Mouse (Mus musculus): ENCODE results near the gene Grik4. TPM values are rescaled to one million over a fixed set of nuclear protein-coding genes. Genes with fewer than 3 reads are reported as not detected.
A peak's percentile ranks its signal among the peaks of the same experiment; 100 is the strongest.

The Grik4 gene
- polyA plus RNA-seq, 1 experiment from 2014 or later: 1.6 TPM

- 0 out of 2 replicates have a peak, but pooled peaks cover 2% of the 10 kb centered on the region for H3K27me3 ChIP-seq (ENCODE audit: control insufficient read depth, insufficient read depth, low read length)
- H3K36me3 ChIP-seq (ENCODE audit: control insufficient read depth, insufficient read depth, low read length): no peaks in the 10 kb centered on the region
- H3K9ac ChIP-seq (ENCODE audit: low read depth, low read length): no peak overlapping the region
- no peaks in the 10 kb centered on the region for H3K9me3 ChIP-seq (ENCODE audit: control insufficient read depth, low read length)
- DNase-seq (ENCODE audit: low spot score) (peak; percentile 44), ATAC-seq (ENCODE audit: low FRiP score) (no peak)
- H3K4me1 ChIP-seq (replicated peaks; ENCODE audit: control insufficient read depth, insufficient read depth, low read length): no peaks in the 10 kb centered on the region
- no peak overlapping the region for H3K4me2 ChIP-seq (replicated peaks; ENCODE audit: low read depth, low read length)
- 49% methylated on average over 7 of the region's 7 CpGs for WGBS
- no peak overlapping the region for H3K4me3 ChIP-seq (ENCODE audit: low read depth, low read length)
- no peak overlapping the region for H3K27ac ChIP-seq (ENCODE audit: low read depth, low read length)
Measured at GRCm38 (mm10) chr9:42920190-42920589, 24.1 kb downstream of the Grik4 start.

DNA sequence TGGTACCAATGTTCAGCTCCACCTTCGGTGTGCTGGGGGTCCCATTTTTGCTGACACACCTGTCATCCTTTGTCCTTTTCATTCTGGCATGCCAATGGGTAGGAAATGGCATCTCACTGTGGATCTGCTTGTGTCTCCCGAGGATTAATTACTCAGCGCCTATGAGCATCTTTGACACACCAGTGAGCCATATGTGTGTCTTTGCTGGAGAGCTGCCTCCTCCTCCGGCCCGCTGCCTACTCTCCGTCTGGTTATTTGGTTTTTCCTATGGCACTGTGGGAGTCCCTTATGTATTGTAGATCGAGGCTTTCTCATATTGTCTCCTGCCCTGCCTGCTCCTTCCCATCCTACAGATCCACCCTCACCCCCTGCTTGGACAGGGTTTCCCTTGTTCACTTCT, 26.4 kb downstream of the Grik4 start:
- no peak for DNase-seq (ENCODE audit: low spot score)
- H3K9ac ChIP-seq (ENCODE audit: low read depth, low read length): no peak overlapping the region
- 78% methylated on average over 7 of the region's 7 CpGs for WGBS
- no peaks in the 10 kb centered on the region for H3K36me3 ChIP-seq (ENCODE audit: control insufficient read depth, insufficient read depth, low read length)
- ATAC-seq (ENCODE audit: low FRiP score): no peak
- no peak overlapping the region for H3K27ac ChIP-seq (ENCODE audit: low read depth, low read length)
- no peak overlapping the region for H3K4me2 ChIP-seq (replicated peaks; ENCODE audit: low read depth, low read length)
- H3K4me1 ChIP-seq (replicated peaks; ENCODE audit: control insufficient read depth, insufficient read depth, low read length): no peaks in the 10 kb centered on the region
- no peak overlapping the region for H3K4me3 ChIP-seq (ENCODE audit: low read depth, low read length)
- H3K27me3 ChIP-seq (ENCODE audit: control insufficient read depth, insufficient read depth, low read length): 0 out of 2 replicates have a peak, but pooled peaks cover 2% of the 10 kb centered on the region
- H3K9me3 ChIP-seq (ENCODE audit: control insufficient read depth, low read length): no peaks in the 10 kb centered on the region

- Histone ChIP-seq H3K9ac (ENCODE audit: low read depth, low read length) (no peak overlapping the region), H3K36me3 (ENCODE audit: control insufficient read depth, insufficient read depth, low read length) (no peaks in the 10 kb centered on the region), H3K27me3 (ENCODE audit: control insufficient read depth, insufficient read depth, low read length) (no peaks in the 10 kb centered on the region), H3K4me2 (replicated peaks; ENCODE audit: low read depth, low read length) (no peak overlapping the region), H3K4me3 (ENCODE audit: low read depth, low read length) (no peak overlapping the region), H3K4me1 (replicated peaks; ENCODE audit: control insufficient read depth, insufficient read depth, low read length) (peaks cover 4% of the 10 kb centered on the region; the same call in 1 of the 2 replicates), H3K9me3 (ENCODE audit: control insufficient read depth, low read length) (no peaks in the 10 kb centered on the region), H3K27ac (ENCODE audit: low read depth, low read length) (no peak overlapping the region)
- ATAC-seq (ENCODE audit: low FRiP score) (no peak), DNase-seq (ENCODE audit: low spot score) (no peak)
- 92% methylated on average over 2 of the region's 2 CpGs for WGBS
Measured at GRCm38 (mm10) chr9:42913201-42913600, 31.1 kb downstream of the Grik4 start.

DNA sequence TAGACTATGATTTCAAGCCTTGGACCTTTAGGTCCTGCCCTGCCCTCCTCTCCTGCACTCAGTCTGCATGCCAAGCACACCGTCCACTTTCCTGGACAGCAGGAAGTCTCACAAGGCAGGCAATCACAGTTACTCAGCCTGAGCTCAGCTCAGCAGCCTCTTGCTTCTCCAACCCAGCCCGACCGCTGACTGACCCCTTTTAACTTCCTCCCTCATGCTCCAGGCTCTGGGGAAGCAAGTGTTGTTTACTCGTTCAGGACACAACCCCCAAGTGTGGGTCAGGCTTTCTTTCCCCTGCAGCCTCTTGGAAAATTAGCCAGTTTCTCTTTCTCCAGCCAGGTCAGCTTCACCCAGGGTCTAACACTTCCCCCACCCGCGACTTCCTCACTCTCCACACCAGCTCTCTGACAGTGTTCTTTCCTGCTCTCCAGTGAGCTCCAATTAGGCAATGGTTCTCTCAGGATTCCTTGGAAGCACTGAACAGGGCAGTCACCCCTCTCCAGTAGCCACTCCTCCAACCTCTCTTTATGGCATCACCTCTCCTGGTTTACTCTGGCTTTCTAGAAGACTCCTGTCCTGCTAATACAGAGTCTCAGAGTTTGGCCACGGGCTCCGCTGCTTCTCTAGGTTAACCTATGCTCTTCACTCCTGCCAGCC, 35.5 kb downstream of the Grik4 start:
- no peak overlapping the region for H3K4me2 ChIP-seq (replicated peaks; ENCODE audit: low read depth, low read length)
- no peaks in the 10 kb centered on the region for H3K9me3 ChIP-seq (ENCODE audit: control insufficient read depth, low read length)
- H3K27ac ChIP-seq (ENCODE audit: low read depth, low read length): no peak overlapping the region
- 45% methylated on average over 8 of the region's 8 CpGs for WGBS
- H3K27me3 ChIP-seq (ENCODE audit: control insufficient read depth, insufficient read depth, low read length): no peaks in the 10 kb centered on the region
- peaks cover 19% of the 10 kb centered on the region for H3K4me1 ChIP-seq (replicated peaks; ENCODE audit: control insufficient read depth, insufficient read depth, low read length)
- DNase-seq (ENCODE audit: low spot score) (no peak), ATAC-seq (ENCODE audit: low FRiP score) (no peak)
- no peak overlapping the region for H3K9ac ChIP-seq (ENCODE audit: low read depth, low read length)
- H3K36me3 ChIP-seq (ENCODE audit: control insufficient read depth, insufficient read depth, low read length): no peaks in the 10 kb centered on the region
- H3K4me3 ChIP-seq (ENCODE audit: low read depth, low read length): no peak overlapping the region

- 0 out of 2 replicates have a peak overlapping the region, but pooled peaks have one; percentile 11 for H3K9ac ChIP-seq (ENCODE audit: low read depth, low read length)
- peak; percentile 30 for DNase-seq (ENCODE audit: low spot score)
- H3K36me3 ChIP-seq (ENCODE audit: control insufficient read depth, insufficient read depth, low read length): no peaks in the 10 kb centered on the region
- H3K27ac ChIP-seq (ENCODE audit: low read depth, low read length): 0 out of 2 replicates have a peak overlapping the region, but pooled peaks have one; percentile 24
- 17% methylated on average over 3 of the region's 3 CpGs for WGBS
- no peak overlapping the region for H3K4me2 ChIP-seq (replicated peaks; ENCODE audit: low read depth, low read length)
- H3K27me3 ChIP-seq (ENCODE audit: control insufficient read depth, insufficient read depth, low read length): no peaks in the 10 kb centered on the region
- H3K9me3 ChIP-seq (ENCODE audit: control insufficient read depth, low read length): no peaks in the 10 kb centered on the region
- no peak for ATAC-seq (ENCODE audit: low FRiP score)
- H3K4me1 ChIP-seq (replicated peaks; ENCODE audit: control insufficient read depth, insufficient read depth, low read length): peaks cover 19% of the 10 kb centered on the region
- no peak overlapping the region for H3K4me3 ChIP-seq (ENCODE audit: low read depth, low read length)
Measured at GRCm38 (mm10) chr9:42906995-42907394, 37.3 kb downstream of the Grik4 start.

- Histone ChIP-seq H3K9me3 (ENCODE audit: control insufficient read depth, low read length) (no peaks in the 10 kb centered on the region), H3K4me2 (replicated peaks; ENCODE audit: low read depth, low read length) (peak overlapping the region; percentile 83), H3K4me3 (ENCODE audit: low read depth, low read length) (peak overlapping the region; percentile 41), H3K36me3 (ENCODE audit: control insufficient read depth, insufficient read depth, low read length) (no peaks in the 10 kb centered on the region), H3K4me1 (replicated peaks; ENCODE audit: control insufficient read depth, insufficient read depth, low read length) (peaks cover 8% of the 10 kb centered on the region; the same call in 1 of the 2 replicates), H3K9ac (ENCODE audit: low read depth, low read length) (peak overlapping the region; percentile 54; the same call in 1 of the 2 replicates), H3K27me3 (ENCODE audit: control insufficient read depth, insufficient read depth, low read length) (no peaks in the 10 kb centered on the region; the same call in 1 of the 2 replicates), H3K27ac (ENCODE audit: low read depth, low read length) (peak overlapping the region; percentile 76)
- DNase-seq (ENCODE audit: low spot score) (peak; percentile 68), ATAC-seq (ENCODE audit: low FRiP score) (peak; percentile 72)
- under 1% methylated on average over 11 of the region's 11 CpGs for whole genome bisulfite sequencing
Measured at GRCm38 (mm10) chr9:42898091-42898591, 46.2 kb downstream of the Grik4 start.

GRCm38 (mm10) chr9:42897361-42898051, 46.8 kb downstream of the Grik4 start:
- under 1% methylated on average over 50 of the region's 52 CpGs for WGBS
- H3K27me3 ChIP-seq (ENCODE audit: control insufficient read depth, insufficient read depth, low read length): no peaks in the 10 kb centered on the region; the same call in 1 of the 2 replicates

DNA sequence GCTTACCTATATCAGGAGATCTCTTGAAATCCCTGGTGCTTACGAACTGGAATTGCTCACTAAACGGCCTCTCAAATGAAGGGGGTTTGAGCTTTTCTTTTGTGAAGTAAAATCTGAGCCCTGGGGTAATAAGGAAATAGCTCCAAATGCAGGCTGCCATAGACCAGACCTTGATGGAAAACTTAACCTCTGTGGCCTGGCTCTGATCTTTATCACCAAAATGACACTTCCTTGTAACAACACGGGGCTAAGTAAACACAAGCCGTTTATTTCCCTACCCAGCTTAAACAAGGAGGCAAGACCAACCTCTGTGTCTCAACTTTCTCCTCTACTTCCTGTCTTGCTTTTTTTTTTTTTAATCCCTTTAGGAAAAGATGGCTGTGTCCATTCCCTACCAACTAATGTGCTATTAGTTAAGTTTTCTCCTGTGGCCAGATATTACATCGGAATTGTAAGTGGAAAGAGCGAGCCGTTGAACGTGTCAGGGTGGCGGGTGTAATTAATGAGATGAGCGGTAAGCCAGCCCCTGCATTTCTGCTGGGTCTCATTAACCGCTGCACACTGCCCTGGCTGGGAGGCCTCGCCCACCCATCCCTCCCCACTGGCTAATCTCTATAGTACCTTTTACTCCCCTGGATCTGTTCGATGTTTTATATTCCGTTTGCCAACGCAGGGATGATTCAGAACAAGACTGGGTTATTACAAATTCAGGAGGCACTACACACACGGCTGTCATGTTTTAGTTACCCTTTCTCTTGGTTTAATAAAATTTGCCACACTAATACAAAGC, 47.7 kb downstream of the Grik4 start:
- ATAC-seq (ENCODE audit: low FRiP score) (peak; percentile 62), DNase-seq (ENCODE audit: low spot score) (peak; percentile 52)
- no peaks in the 10 kb centered on the region for H3K36me3 ChIP-seq (ENCODE audit: control insufficient read depth, insufficient read depth, low read length)
- no peaks in the 10 kb centered on the region; the same call in 1 of the 2 replicates for H3K27me3 ChIP-seq (ENCODE audit: control insufficient read depth, insufficient read depth, low read length)
- no peaks in the 10 kb centered on the region for H3K9me3 ChIP-seq (ENCODE audit: control insufficient read depth, low read length)
- peaks cover 8% of the 10 kb centered on the region; the same call in 1 of the 2 replicates for H3K4me1 ChIP-seq (replicated peaks; ENCODE audit: control insufficient read depth, insufficient read depth, low read length)
- WGBS: 9% methylated on average over 16 of the region's 16 CpGs
- H3K27ac ChIP-seq (ENCODE audit: low read depth, low read length): peak overlapping the region; percentile 76
- peak overlapping the region; percentile 41 for H3K4me3 ChIP-seq (ENCODE audit: low read depth, low read length)
- H3K9ac ChIP-seq (ENCODE audit: low read depth, low read length): no peak overlapping the region
- peak overlapping the region; percentile 83 for H3K4me2 ChIP-seq (replicated peaks; ENCODE audit: low read depth, low read length)

More at GRCm38 (mm10) chr9:42897361-42898051, 46.8 kb downstream of the Grik4 start:
- Histone ChIP-seq H3K4me2 (replicated peaks; ENCODE audit: low read depth, low read length) (peak overlapping the region; percentile 83), H3K36me3 (ENCODE audit: control insufficient read depth, insufficient read depth, low read length) (no peaks in the 10 kb centered on the region), H3K4me1 (replicated peaks; ENCODE audit: control insufficient read depth, insufficient read depth, low read length) (peaks cover 8% of the 10 kb centered on the region; the same call in 1 of the 2 replicates), H3K4me3 (ENCODE audit: low read depth, low read length) (peak overlapping the region; percentile 41), H3K9me3 (ENCODE audit: control insufficient read depth, low read length) (no peaks in the 10 kb centered on the region), H3K27ac (ENCODE audit: low read depth, low read length) (peak overlapping the region; percentile 76), H3K9ac (ENCODE audit: low read depth, low read length) (peak overlapping the region; percentile 54)
- DNase-seq (ENCODE audit: low spot score) (peak; percentile 82), ATAC-seq (ENCODE audit: low FRiP score) (peak; percentile 89)
